Mouse (Mus musculus): ENCODE data around the gene Ndufa6.

GRCm38 (mm10) chr15:82343368-82344287 is 10.5 kb downstream of the Ndufa6 start:
- TF ChIP-seq KAT2A (conservative IDR thresholded peaks at IDR 0.05; ENCODE audit: low read depth, low read length) (no peak), EP300 (IDR thresholded peaks at IDR 0.05; ENCODE audit: low read depth in 1 of 2, low read length in 2 of 2) (no peak), POLR2AphosphoS5 (IDR thresholded peaks at IDR 0.05; ENCODE audit: borderline replicate concordance, low read depth, low read length) (no peak), MAFK (IDR thresholded peaks at IDR 0.05; ENCODE audit: borderline replicate concordance, low read depth, low read length) (no peak), TAL1 (IDR thresholded peaks at IDR 0.05; ENCODE audit: low read length) (no peak), CHD2 (IDR thresholded peaks at IDR 0.05; ENCODE audit: low read length) (no peak), CHD1 (IDR thresholded peaks at IDR 0.05; ENCODE audit: low read depth, low read length) (no peak), GATA1 (IDR thresholded peaks at IDR 0.05; ENCODE audit: low read depth, low read length) (no peak), CTCF (IDR thresholded peaks at IDR 0.05 in 2 of 3, conservative IDR thresholded peaks at IDR 0.05 in 1 of 3; ENCODE audit: control insufficient read depth in 1 of 3, insufficient read depth in 1 of 3, low read depth in 2 of 3, low read length in 3 of 3, poor library complexity in 1 of 3, severe bottlenecking in 1 of 3) (no peak), USF1 (IDR thresholded peaks at IDR 0.05; ENCODE audit: low read depth, low read length) (no peak), POLR2A (IDR thresholded peaks at IDR 0.05; ENCODE audit: control insufficient read depth in 1 of 2, insufficient read depth in 1 of 2, low read depth in 1 of 2, low read length in 2 of 2, poor library complexity in 1 of 2) (peak in 1 of 2 experiments; percentile 8; a peak in 1 of 4 replicates), ETS1 (IDR thresholded peaks at IDR 0.05; ENCODE audit: low read depth, low read length) (no peak)
